ENCODE assay signal across 8 mouse cellular contexts in genomic region chr7:83382803-83383363, GRCm38 (mm10).
DNase-seq lines count a peak whose midpoint lies in the region; ATAC-seq lines count a peak whose summit lies in the region.

No protein-coding gene starts in this region.

- no peak overlapping the region for H3K4me2 ChIP-seq in embryonic facial prominence, embryonic 11.5 days (ENCODE audit: low read depth, low read length)
- no peak overlapping the region for H3K4me2 ChIP-seq in hindbrain, embryonic 11.5 days (replicated peaks; ENCODE audit: low read depth, low read length)

- H3K4me1 ChIP-seq in embryonic facial prominence, embryonic 11.5 days (ENCODE audit: control insufficient read depth, insufficient read depth, low read length) = no peaks in the 10 kb centered on the region
- no peaks in the 10 kb centered on the region for H3K4me1 ChIP-seq in hindbrain, embryonic 11.5 days (replicated peaks; ENCODE audit: control insufficient read depth, insufficient read depth, low read length)

- no peaks in the 10 kb centered on the region for H3K27me3 ChIP-seq in embryonic facial prominence, embryonic 11.5 days (ENCODE audit: control insufficient read depth, insufficient read depth, low read length)
- H3K27me3 ChIP-seq in hindbrain, embryonic 11.5 days (ENCODE audit: control insufficient read depth, insufficient read depth, low read length) = no peaks in the 10 kb centered on the region

- H3K9ac ChIP-seq in embryonic facial prominence, embryonic 11.5 days (replicated peaks; ENCODE audit: low read length) = no peak overlapping the region
- H3K9ac ChIP-seq in hindbrain, embryonic 11.5 days (ENCODE audit: low read depth, low read length) = no peak overlapping the region

- DNase-seq in heart, adult 18-20 months = peak; percentile 11 to 12
- no peak for DNase-seq in heart, postnatal 25 days (ENCODE audit: low spot score)
- peak; percentile 56 for DNase-seq in embryonic facial prominence, embryonic 11.5 days (ENCODE audit: low spot score)
- peak; percentile 71 for DNase-seq in hindbrain, embryonic 11.5 days (ENCODE audit: low spot score)
- peak; percentile 59 to 75 for DNase-seq in left cerebral cortex, postnatal 14 days (ENCODE audit: low spot score in 2 of 2)
- DNase-seq in retina, embryonic 14.5 days (ENCODE audit: low spot score) = peak; percentile 44
- no peak for DNase-seq in cerebellum, adult 9-10 months
- no peak for DNase-seq in thymus, postnatal 14 days

- no peak overlapping the region for H3K4me3 ChIP-seq in embryonic facial prominence, embryonic 11.5 days (ENCODE audit: low read depth, low read length)
- H3K4me3 ChIP-seq in hindbrain, embryonic 11.5 days (ENCODE audit: low read depth, low read length) = no peak overlapping the region

- no peaks in the 10 kb centered on the region for H3K36me3 ChIP-seq in embryonic facial prominence, embryonic 11.5 days (replicated peaks; ENCODE audit: control insufficient read depth, insufficient read depth, low read depth, low read length)
- H3K36me3 ChIP-seq in hindbrain, embryonic 11.5 days (ENCODE audit: control insufficient read depth, insufficient read depth, low read length) = no peaks in the 10 kb centered on the region

- H3K9me3 ChIP-seq in embryonic facial prominence, embryonic 11.5 days (replicated peaks; ENCODE audit: control insufficient read depth, low read length) = no peaks in the 10 kb centered on the region
- H3K9me3 ChIP-seq in hindbrain, embryonic 11.5 days (ENCODE audit: control insufficient read depth, low read length) = no peaks in the 10 kb centered on the region

- ATAC-seq in embryonic facial prominence, embryonic 11.5 days (replicated peaks; ENCODE audit: insufficient number of reproducible peaks, low FRiP score, low TSS enrichment, low read depth) = peak; percentile 73
- ATAC-seq in hindbrain, embryonic 11.5 days (ENCODE audit: low FRiP score) = peak; percentile 91

- intact Hi-C loops in heart, postnatal 25 days (cut with DNase I) = no loop called here
- intact Hi-C loops in left cerebral cortex, postnatal 14 days (cut with DNase I) = loop anchor here (10.0 kb wide), 1 partner anchor 142 kb away; no protein-coding TSS in a partner anchor

- WGBS in embryonic facial prominence, embryonic 11.5 days = 30% methylated on average over 8 of the region's 8 CpGs
- 26% methylated on average over 8 of the region's 8 CpGs for WGBS in hindbrain, embryonic 11.5 days

- 0 out of 2 replicates have a peak overlapping the region, but pooled peaks have one; percentile 20 for H3K27ac ChIP-seq in embryonic facial prominence, embryonic 11.5 days (replicated peaks; ENCODE audit: low read depth, low read length)
- H3K27ac ChIP-seq in hindbrain, embryonic 11.5 days (ENCODE audit: low read depth, low read length) = no peak overlapping the region

Comparison
In these comparisons a context has a peak if more than half of its experiments do, and no peak if none do; other contexts are left out.
1. DNase-seq: peak in heart, adult 18-20 months (2 of 2), embryonic facial prominence, embryonic 11.5 days (single experiment), hindbrain, embryonic 11.5 days (single experiment), left cerebral cortex, postnatal 14 days (2 of 2) and retina, embryonic 14.5 days (single experiment); none in heart, postnatal 25 days (single experiment), cerebellum, adult 9-10 months (single experiment) and thymus, postnatal 14 days (single experiment).